Mouse (Mus musculus) left cerebral cortex, postnatal 10 days (tissue): ENCODE measurements at regions not wholly inside any gene's neighbourhood (a gene's known extent, or its start where the extent isn't known, plus 50 kb on each side); places are given as distances from the start of the nearest gene placed in this dataset.

ENCODE experiments used
- DNase-seq, 2 experiments: peaks; one replicate each; pipeline ENCODE4 v3.0.0; 2021 to 2022; ENCODE audit warnings: low spot score in 2 of 2, mixed read lengths in 1 of 2; ENCODE audit errors: extremely low spot score in 1 of 2
- intact Hi-C: fragments of 180-260 bp; cut with DNase I; formaldehyde crosslinking; loops from one replicate; pipeline ENCODE4 v1.15.1; 2025

- intact Hi-C loops: no loop called here
- DNase-seq: no peak
These were observed 58.6 kb downstream of the Tspan17 start for GRCm38 (mm10) chr13:54847764-54848183.

GRCm38 (mm10) chr13:54851131-54851530 lies 62.0 kb downstream of the Tspan17 start:
- intact Hi-C loops: no loop called here
- DNase-seq: no peak

GRCm38 (mm10) chr13:54855333-54856238 lies 66.4 kb downstream of the Tspan17 start:
- intact Hi-C loops: no loop called here
- no peak for DNase-seq

GRCm38 (mm10) chr13:54862931-54863330 lies 73.8 kb downstream of the Tspan17 start:
- intact Hi-C loops: no loop called here
- no peak for DNase-seq

- intact Hi-C loops: no loop called here
These were observed 74.9 kb downstream of the Tspan17 start for GRCm38 (mm10) chr13:54864048-54864447.

GRCm38 (mm10) chr13:54872004-54872403 lies 77.2 kb upstream of the Unc5a start:
- intact Hi-C loops: no loop called here
- no peak for DNase-seq

More at GRCm38 (mm10) chr13:54864048-54864447, 74.9 kb downstream of the Tspan17 start:
- no peak for DNase-seq

GRCm38 (mm10) chr13:54873882-54874281 lies 75.3 kb upstream of the Unc5a start:
- intact Hi-C loops: no loop called here
- DNase-seq: no peak

- intact Hi-C loops: no loop called here
These were observed 74.7 kb upstream of the Unc5a start for GRCm38 (mm10) chr13:54874291-54875200.

GRCm38 (mm10) chr13:54876556-54876955 lies 72.7 kb upstream of the Unc5a start:
- intact Hi-C loops: no loop called here

More at GRCm38 (mm10) chr13:54874291-54875200, 74.7 kb upstream of the Unc5a start:
- no peak for DNase-seq

GRCm38 (mm10) chr13:54877656-54878055 lies 71.6 kb upstream of the Unc5a start:
- intact Hi-C loops: no loop called here

More at GRCm38 (mm10) chr13:54876556-54876955, 72.7 kb upstream of the Unc5a start:
- DNase-seq: no peak

GRCm38 (mm10) chr13:54879325-54879724 lies 69.9 kb upstream of the Unc5a start:
- intact Hi-C loops: no loop called here

More at GRCm38 (mm10) chr13:54877656-54878055, 71.6 kb upstream of the Unc5a start:
- DNase-seq: no peak

GRCm38 (mm10) chr13:54880204-54880603 lies 69.0 kb upstream of the Unc5a start:
- DNase-seq: no peak
- intact Hi-C loops: no loop called here

More at GRCm38 (mm10) chr13:54879325-54879724, 69.9 kb upstream of the Unc5a start:
- DNase-seq: no peak

- intact Hi-C loops: no loop called here
- no peak for DNase-seq
These were observed 66.4 kb upstream of the Unc5a start for GRCm38 (mm10) chr13:54882781-54883180.

GRCm38 (mm10) chr13:54883748-54884708 lies 65.2 kb upstream of the Unc5a start:
- intact Hi-C loops: no loop called here
- no peak for DNase-seq

GRCm38 (mm10) chr13:54884709-54885460 lies 64.3 kb upstream of the Unc5a start:
- intact Hi-C loops: no loop called here

GRCm38 (mm10) chr13:54887366-54887921 lies 61.8 kb upstream of the Unc5a start:
- intact Hi-C loops: no loop called here
- peak in 1 of 2 experiments; percentile 50 for DNase-seq

More at GRCm38 (mm10) chr13:54884709-54885460, 64.3 kb upstream of the Unc5a start:
- no peak for DNase-seq

- intact Hi-C loops: no loop called here
- no peak for DNase-seq
These were observed 61.2 kb upstream of the Unc5a start for GRCm38 (mm10) chr13:54888021-54888420.
